Mouse (Mus musculus): ENCODE results near the gene Mad1l1. TPM values are rescaled to one million over a fixed set of nuclear protein-coding genes. Genes with fewer than 3 reads are reported as not detected.

Mad1l1 gene
- polyA plus RNA-seq, 1 experiment from 2014 or later, result 57.9 TPM

GRCm38 (mm10) chr5:139969151-139969948 lies 352.0 kb downstream of the Mad1l1 start:
- H3K4me1 ChIP-seq, result 0 out of 2 replicates have a peak, but pooled peaks cover 4% of the 10 kb centered on the region
- peaks cover 24% of the 10 kb centered on the region for H3K27me3 ChIP-seq (ENCODE audit: low read depth, poor library complexity, severe bottlenecking)
- H3K36me3 ChIP-seq, result no peaks in the 10 kb centered on the region
- no peaks in the 10 kb centered on the region for H3K9me3 ChIP-seq (replicated peaks)
- H3K4me3 ChIP-seq, result no peak overlapping the region
- 79% methylated on average over 14 of the region's 14 CpGs for WGBS
- H3K27ac ChIP-seq (replicated peaks), result no peak overlapping the region
- no peak for DNase-seq (ENCODE audit: low spot score)

- no peak for DNase-seq (ENCODE audit: low spot score)
- 94% methylated on average over 14 of the region's 14 CpGs for WGBS
These were observed 355.8 kb downstream of the Mad1l1 start for GRCm38 (mm10) chr5:139965596-139965995.

GRCm38 (mm10) chr5:139964391-139964790 lies 357.0 kb downstream of the Mad1l1 start:
- Histone ChIP-seq H3K9me3 (replicated peaks) (no peaks in the 10 kb centered on the region), H3K27ac (replicated peaks) (no peak overlapping the region), H3K36me3 (no peaks in the 10 kb centered on the region), H3K4me3 (no peak overlapping the region), H3K27me3 (ENCODE audit: low read depth, poor library complexity, severe bottlenecking) (no peaks in the 10 kb centered on the region), H3K4me1 (no peaks in the 10 kb centered on the region)
- WGBS, result 76% methylated on average over 5 of the region's 5 CpGs
- DNase-seq (ENCODE audit: low spot score), result no peak

More at GRCm38 (mm10) chr5:139965596-139965995, 355.8 kb downstream of the Mad1l1 start:
- Histone ChIP-seq H3K36me3 (no peaks in the 10 kb centered on the region), H3K27ac (replicated peaks) (no peak overlapping the region), H3K9me3 (replicated peaks) (no peaks in the 10 kb centered on the region), H3K4me1 (no peaks in the 10 kb centered on the region), H3K4me3 (no peak overlapping the region), H3K27me3 (ENCODE audit: low read depth, poor library complexity, severe bottlenecking) (no peaks in the 10 kb centered on the region)

- WGBS, result 91% methylated on average over 4 of the region's 4 CpGs
- no peaks in the 10 kb centered on the region for H3K36me3 ChIP-seq
- DNase-seq (ENCODE audit: low spot score), result no peak
These were observed 361.6 kb downstream of the Mad1l1 start for GRCm38 (mm10) chr5:139959741-139960140.

More at GRCm38 (mm10) chr5:139959741-139960140, 361.6 kb downstream of the Mad1l1 start:
- H3K4me1 ChIP-seq, result peaks cover 12% of the 10 kb centered on the region
- no peaks in the 10 kb centered on the region for H3K9me3 ChIP-seq (replicated peaks)
- H3K4me3 ChIP-seq, result no peak overlapping the region
- no peaks in the 10 kb centered on the region for H3K27me3 ChIP-seq (ENCODE audit: low read depth, poor library complexity, severe bottlenecking)
- no peak overlapping the region for H3K27ac ChIP-seq (replicated peaks)

Other genes with a start within 250 kb of the Mad1l1 start
- gene Nudt1, start 104 bp upstream of the Mad1l1 start, polyA plus RNA-seq (2016; fragmentation: Nextera tagmentation; extraction: Ambion mirVana), result 54.9 and 58.6 TPM in 2 replicates
- 21.9 and 23.0 TPM in 2 replicates for gene Mrm2, start 10.3 kb upstream of the Mad1l1 start, polyA plus RNA-seq (2016; fragmentation: Nextera tagmentation; extraction: Ambion mirVana)
- 24.4 and 24.5 TPM in 2 replicates for gene Snx8, start 67.7 kb upstream of the Mad1l1 start, polyA plus RNA-seq (2016; fragmentation: Nextera tagmentation; extraction: Ambion mirVana)
- gene Eif3b, start 97.8 kb upstream of the Mad1l1 start, polyA plus RNA-seq (2016; fragmentation: Nextera tagmentation; extraction: Ambion mirVana), result 145 and 153 TPM in 2 replicates
- not detected in 2 replicates for gene Gm4869, start 124.1 kb upstream of the Mad1l1 start, polyA plus RNA-seq (2016; fragmentation: Nextera tagmentation; extraction: Ambion mirVana)
- 14.7 and 16.1 TPM in 2 replicates for gene Chst12, start 184.0 kb upstream of the Mad1l1 start, polyA plus RNA-seq (2016; fragmentation: Nextera tagmentation; extraction: Ambion mirVana)
- 0.62 and 0.63 TPM in 2 replicates for gene Grifin, start 243.5 kb upstream of the Mad1l1 start, polyA plus RNA-seq (2016; fragmentation: Nextera tagmentation; extraction: Ambion mirVana)